Mouse (Mus musculus) hindbrain, embryonic 16.5 days (tissue): ENCODE data around the gene Sh3gl1. TPM values are rescaled to one million over a fixed set of nuclear protein-coding genes. Genes with fewer than 3 reads are reported as not detected.
"Not testable (repeated sequence)": the region's sequence is repeated elsewhere in the genome, so short reads cannot be mapped to it uniquely, and the experiment has no call there.

Source experiments
- ATAC-seq: fragments of 200-750 bp; cut with Nextera tagmentation; 2 replicates; pipeline ENCODE4 v1.8.0; 2017; ENCODE audit warnings: moderate TSS enrichment, moderate library complexity
- H3K27ac ChIP-seq: fragments of 300-500 bp; sonication (generic); 2 replicates; pipeline ENCODE4 v1.5.1; 2014; ENCODE audit warnings: low read depth, mild to moderate bottlenecking, control low read depth, low read length, moderate library complexity
- H3K27me3 ChIP-seq: fragments of 300-500 bp; sonication (generic); replicated peaks from 2 replicates; pipeline ENCODE4 v1.6.1; 2014; ENCODE audit warnings: low read length; ENCODE audit not compliant: control insufficient read depth, insufficient read depth
- H3K36me3 ChIP-seq: fragments of 300-500 bp; sonication (generic); 2 replicates; pipeline ENCODE4 v1.6.1; 2014; ENCODE audit warnings: mild to moderate bottlenecking, low read length, moderate library complexity, mixed read lengths; ENCODE audit not compliant: control insufficient read depth, insufficient read depth
- H3K4me1 ChIP-seq: fragments of 300-500 bp; sonication (generic); 2 replicates; pipeline ENCODE4 v1.6.1; 2014; ENCODE audit warnings: low read depth, low read length; ENCODE audit not compliant: control insufficient read depth, insufficient read depth
- H3K4me2 ChIP-seq: fragments of 300-500 bp; sonication (generic); 2 replicates; pipeline ENCODE4 v1.6.1; 2014; ENCODE audit warnings: mild to moderate bottlenecking, low read length, control low read depth, moderate library complexity
- H3K4me3 ChIP-seq: fragments of 300-500 bp; sonication (generic); 2 replicates; pipeline ENCODE4 v1.5.1; 2014; ENCODE audit warnings: mild to moderate bottlenecking, low read length, control low read depth, moderate library complexity
- H3K9ac ChIP-seq: fragments of 300-500 bp; sonication (generic); 2 replicates; pipeline ENCODE4 v1.6.1; 2014; ENCODE audit warnings: low read depth, mild to moderate bottlenecking, control low read depth, low read length, moderate library complexity
- H3K9me3 ChIP-seq: fragments of 300-500 bp; sonication (generic); 2 replicates; pipeline ENCODE4 v1.6.1; 2014; ENCODE audit warnings: mild to moderate bottlenecking, low read length, moderate library complexity; ENCODE audit not compliant: control insufficient read depth
- WGBS: fragments of 180-500 bp; shearing (Covaris S2); extraction: QIAGEN DNeasy Blood & Tissue Kit; methylation state at CpG from one replicate; pipeline ENCODE4 v1.1.7; 2014; 5-methylcytosine and 5-hydroxymethylcytosine counted together
- polyA plus RNA-seq: library from polyadenylated mRNA; unstranded; fragments of >200 nt; fragmentation: Nextera tagmentation; extraction: Ambion mirVana; gene quantifications from 2 replicates; pipeline ENCODE4 v1.2.1, GENCODE M21; 2015

The Sh3gl1 gene
- polyA plus RNA-seq, 1 experiment from 2014 or later, result 106 TPM

DNA sequence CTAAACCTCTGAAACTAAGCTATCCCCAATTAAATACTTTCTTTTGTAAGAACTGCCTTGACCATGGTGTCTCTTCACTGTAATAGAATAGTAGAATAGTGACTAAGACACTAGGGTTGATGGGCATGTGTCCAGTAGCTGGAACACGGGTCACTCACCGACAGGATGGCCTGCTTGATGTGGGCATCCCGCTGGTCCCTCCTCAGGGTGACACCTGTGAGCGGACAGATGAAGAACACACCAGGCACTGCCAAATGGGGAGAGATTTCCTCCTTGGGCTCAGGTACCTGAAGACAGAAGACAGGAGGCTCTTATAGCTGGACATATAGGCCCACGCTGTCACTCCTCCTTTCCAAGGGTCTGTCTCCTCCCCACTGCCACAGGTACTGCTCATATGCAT, 35.8 kb upstream of the Sh3gl1 start:
- Histone ChIP-seq H3K9me3 (no peaks in the 10 kb centered on the region), H3K9ac (no peak overlapping the region), H3K4me1 (peaks cover 12% of the 10 kb centered on the region), H3K4me3 (no peak overlapping the region), H3K27ac (no peak overlapping the region), H3K27me3 (no peaks in the 10 kb centered on the region), H3K4me2 (no peak overlapping the region), H3K36me3 (peaks cover 54% of the 10 kb centered on the region)
- no peak for ATAC-seq
- 93% methylated on average over 5 of the region's 5 CpGs for WGBS

DNA sequence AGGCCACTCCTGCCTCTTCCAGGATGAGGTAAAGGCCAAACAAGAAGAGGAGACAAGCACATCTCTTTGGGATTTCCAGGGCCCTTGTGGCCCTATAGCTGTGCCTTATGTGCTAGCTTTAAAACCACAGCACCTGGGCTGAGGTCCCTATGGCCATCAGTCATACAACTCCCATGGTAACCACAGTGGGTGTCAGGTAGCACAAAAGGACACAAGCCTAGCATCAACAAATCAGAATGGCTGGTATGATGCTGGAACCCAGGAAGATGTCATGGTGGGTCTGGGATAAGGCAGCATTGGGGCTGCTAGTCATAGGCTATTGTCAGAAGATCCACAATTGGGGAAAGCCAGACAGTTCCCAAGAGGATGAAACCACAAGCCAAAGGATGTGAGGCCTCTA, 34.7 kb upstream of the Sh3gl1 start:
- H3K9me3 ChIP-seq, result no peaks in the 10 kb centered on the region
- H3K9ac ChIP-seq, result no peak overlapping the region
- H3K4me1 ChIP-seq, result peaks cover 12% of the 10 kb centered on the region
- H3K36me3 ChIP-seq, result peaks cover 54% of the 10 kb centered on the region
- H3K4me3 ChIP-seq, result no peak overlapping the region
- no peak for ATAC-seq
- H3K4me2 ChIP-seq, result no peak overlapping the region
- no peaks in the 10 kb centered on the region for H3K27me3 ChIP-seq
- H3K27ac ChIP-seq, result no peak overlapping the region

DNA sequence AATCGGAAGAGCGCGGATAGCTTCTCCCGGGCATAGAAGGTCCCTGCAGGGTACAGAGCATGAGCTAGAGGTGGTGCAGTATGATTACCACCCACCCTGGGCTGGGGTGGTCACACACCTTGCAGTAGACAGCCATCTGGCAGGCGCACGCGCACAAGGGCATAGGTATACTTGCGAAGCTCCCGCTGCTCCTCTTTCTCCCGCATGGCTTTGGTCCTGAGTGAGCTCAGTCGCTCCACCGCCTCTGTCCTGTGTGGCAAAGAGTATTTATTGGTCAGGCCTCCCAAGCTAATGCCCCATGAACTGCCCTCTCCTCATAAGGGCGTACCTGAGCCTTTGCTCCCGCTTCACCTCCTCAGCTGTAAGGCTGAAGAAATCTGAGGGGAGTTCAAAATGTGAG, 32.6 kb upstream of the Sh3gl1 start:
- Histone ChIP-seq H3K27me3 (no peaks in the 10 kb centered on the region), H3K27ac (no peak overlapping the region), H3K9me3 (no peaks in the 10 kb centered on the region), H3K36me3 (peaks cover 54% of the 10 kb centered on the region), H3K4me1 (peaks cover 5% of the 10 kb centered on the region), H3K9ac (no peak overlapping the region), H3K4me2 (no peak overlapping the region), H3K4me3 (no peak overlapping the region)
- 96% methylated on average over 14 of the region's 14 CpGs for WGBS
- ATAC-seq, result no peak

DNA sequence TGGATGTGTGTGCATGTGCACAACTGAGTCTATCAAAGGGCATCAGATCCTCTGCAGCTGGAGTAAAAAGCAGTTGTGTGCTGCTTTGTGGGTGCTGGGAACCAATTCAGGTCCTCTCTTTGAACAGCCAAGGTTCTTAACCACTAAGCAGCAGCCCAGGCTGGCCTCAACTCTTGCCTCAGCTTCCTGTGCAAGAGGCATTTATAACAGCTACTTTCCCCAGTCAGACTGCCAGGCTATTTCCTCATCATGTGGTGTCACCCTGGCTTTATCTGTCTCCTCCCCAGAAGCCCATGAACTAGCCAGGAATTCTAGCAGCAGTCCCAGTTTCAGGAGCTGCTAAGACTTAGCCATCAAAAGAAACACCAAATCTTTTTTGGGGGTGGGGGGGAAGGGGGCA, 30.0 kb upstream of the Sh3gl1 start:
- Histone ChIP-seq H3K36me3 (peaks cover 39% of the 10 kb centered on the region), H3K27me3 (no peaks in the 10 kb centered on the region), H3K9ac (no peak overlapping the region), H3K4me2 (no peak overlapping the region), H3K4me3 (no peak overlapping the region), H3K4me1 (no peaks in the 10 kb centered on the region), H3K9me3 (no peaks in the 10 kb centered on the region), H3K27ac (no peak overlapping the region)
- no peak for ATAC-seq

DNA sequence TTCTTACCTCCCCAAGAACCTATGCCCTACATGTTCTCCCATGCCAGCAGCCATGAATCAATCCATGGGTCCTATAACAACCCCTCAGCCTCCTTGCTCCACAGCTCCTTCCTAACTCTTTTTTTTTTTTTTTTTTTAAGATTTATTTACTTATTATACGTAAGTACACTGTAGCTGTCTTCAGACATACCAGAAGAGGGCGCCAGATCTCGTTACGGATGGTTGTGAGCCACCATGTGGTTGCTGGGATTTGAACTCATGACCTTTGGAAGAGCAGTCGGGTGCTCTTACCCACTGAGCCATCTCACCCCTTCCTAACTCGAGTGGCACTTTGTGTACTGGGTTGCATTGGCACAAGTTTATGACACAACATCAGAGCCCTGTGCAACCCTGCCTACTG, 29.3 kb upstream of the Sh3gl1 start:
- peaks cover 32% of the 10 kb centered on the region for H3K36me3 ChIP-seq
- H3K27ac ChIP-seq, H3K4me1 ChIP-seq, H3K27me3 ChIP-seq, H3K9me3 ChIP-seq, H3K4me3 ChIP-seq, H3K9ac ChIP-seq, H3K4me2 ChIP-seq, ATAC-seq: not testable (repeated sequence)
- WGBS, result 81% methylated on average over 6 of the region's 6 CpGs

DNA sequence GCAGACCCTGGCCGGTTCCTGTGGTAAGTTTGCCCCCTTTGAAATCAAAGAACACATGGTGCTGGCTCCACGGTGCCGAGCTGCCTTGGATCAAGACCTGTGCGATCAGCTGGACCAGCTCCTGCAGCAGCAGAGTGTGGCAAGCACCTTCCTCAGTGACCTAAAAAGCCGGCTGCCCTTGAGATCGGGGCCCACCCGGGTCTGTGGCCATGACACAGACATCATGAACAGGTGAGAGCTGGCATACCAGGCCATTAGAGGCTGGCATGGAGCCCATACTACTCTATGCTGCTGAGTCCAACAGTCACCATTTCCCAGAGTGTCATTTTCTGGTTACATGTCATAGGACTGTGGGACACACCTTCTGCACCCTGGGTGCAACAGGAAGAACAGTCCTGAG, 25.6 kb upstream of the Sh3gl1 start:
- Histone ChIP-seq H3K27ac (no peak overlapping the region), H3K36me3 (peaks cover 6% of the 10 kb centered on the region), H3K4me3 (no peak overlapping the region), H3K4me2 (no peak overlapping the region), H3K9me3 (no peaks in the 10 kb centered on the region), H3K27me3 (no peaks in the 10 kb centered on the region), H3K9ac (no peak overlapping the region), H3K4me1 (no peaks in the 10 kb centered on the region)
- no peak for ATAC-seq
- WGBS, result 97% methylated on average over 7 of the region's 7 CpGs

DNA sequence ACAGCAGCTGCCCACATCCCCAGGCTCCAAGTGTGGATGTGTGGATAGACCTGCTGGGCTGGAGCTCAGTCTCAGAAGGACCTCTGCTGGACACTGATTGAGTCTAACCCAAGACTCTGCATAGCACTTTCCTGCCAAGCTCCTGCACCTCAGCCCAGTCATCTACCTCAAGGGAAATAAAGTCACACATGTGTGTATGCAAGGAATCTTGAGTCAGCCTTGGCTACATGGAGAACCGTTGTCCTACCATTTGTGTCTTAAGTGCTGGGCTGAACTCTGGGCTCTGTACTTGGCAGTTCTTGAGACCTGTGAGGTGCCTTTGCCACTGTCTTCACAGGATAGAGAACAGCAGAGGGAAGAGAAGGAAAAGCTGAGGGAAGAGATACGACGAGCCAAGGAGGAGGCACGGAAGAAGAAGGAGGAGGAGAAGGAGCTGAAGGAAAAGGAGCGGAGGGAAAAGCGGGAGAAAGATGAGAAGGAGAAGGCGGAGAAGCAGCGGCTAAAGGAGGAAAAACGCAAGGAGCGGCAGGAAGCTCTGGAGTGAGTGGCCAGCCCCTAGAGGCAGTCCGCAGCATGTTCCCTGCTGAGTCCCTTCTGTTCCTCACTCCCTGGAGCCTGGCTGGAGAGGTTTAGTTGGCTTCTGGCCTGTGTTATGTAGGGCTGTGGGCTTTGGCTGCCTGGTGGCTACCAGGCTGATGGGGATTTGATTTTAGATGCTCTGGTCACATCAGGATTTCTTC, 21.1 kb upstream of the Sh3gl1 start:
- 88% methylated on average over 11 of the region's 11 CpGs for WGBS
- no peak overlapping the region for H3K4me3 ChIP-seq
- H3K27ac ChIP-seq, result no peak overlapping the region
- peaks cover 6% of the 10 kb centered on the region for H3K36me3 ChIP-seq
- H3K9ac ChIP-seq, result no peak overlapping the region
- H3K4me2 ChIP-seq, result no peak overlapping the region
- no peaks in the 10 kb centered on the region for H3K27me3 ChIP-seq
- no peak for ATAC-seq
- no peaks in the 10 kb centered on the region for H3K9me3 ChIP-seq
- H3K4me1 ChIP-seq, result no peaks in the 10 kb centered on the region

DNA sequence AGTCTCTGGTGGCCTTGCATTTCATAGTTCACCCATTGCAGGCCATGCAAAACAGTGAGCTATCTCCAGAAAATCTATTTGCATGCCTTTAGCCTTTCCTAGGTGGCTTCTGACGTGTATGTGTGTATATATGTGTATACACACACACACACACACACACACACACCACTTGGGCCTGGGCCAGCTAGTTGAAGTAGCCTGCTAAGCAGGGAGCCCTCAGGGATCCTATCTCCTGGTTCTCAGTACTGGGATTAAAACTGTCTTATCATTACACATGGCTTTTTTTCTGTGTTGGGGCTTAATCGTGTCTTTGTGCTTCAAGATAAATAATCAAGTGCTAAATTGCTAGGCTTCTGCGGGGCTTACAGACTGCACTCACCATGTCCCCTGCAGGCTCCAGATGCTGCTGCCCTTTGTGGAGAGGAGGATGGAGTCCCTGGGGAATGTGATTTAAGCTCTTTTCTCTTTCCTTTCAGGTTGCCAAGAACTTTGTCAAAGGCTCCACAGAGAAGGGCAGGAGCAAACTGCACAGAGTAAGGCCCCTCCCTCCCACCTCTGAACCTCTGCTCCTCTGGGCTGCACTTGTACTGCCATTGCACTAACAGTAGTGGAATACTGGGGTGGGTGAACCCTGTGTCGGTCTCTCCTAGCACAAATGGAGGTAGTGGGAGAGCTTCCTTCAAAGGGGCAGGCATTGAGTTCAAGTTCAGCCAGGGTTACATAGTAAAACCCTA, 19.7 kb upstream of the Sh3gl1 start:
- H3K4me2 ChIP-seq, result no peak overlapping the region
- no peak overlapping the region for H3K27ac ChIP-seq
- peaks cover 6% of the 10 kb centered on the region for H3K36me3 ChIP-seq
- no peak overlapping the region for H3K9ac ChIP-seq
- H3K4me3 ChIP-seq, result no peak overlapping the region
- no peaks in the 10 kb centered on the region for H3K27me3 ChIP-seq
- ATAC-seq, result no peak
- WGBS, result 65% methylated on average over 4 of the region's 4 CpGs
- H3K4me1 ChIP-seq, result no peaks in the 10 kb centered on the region
- no peaks in the 10 kb centered on the region for H3K9me3 ChIP-seq

DNA sequence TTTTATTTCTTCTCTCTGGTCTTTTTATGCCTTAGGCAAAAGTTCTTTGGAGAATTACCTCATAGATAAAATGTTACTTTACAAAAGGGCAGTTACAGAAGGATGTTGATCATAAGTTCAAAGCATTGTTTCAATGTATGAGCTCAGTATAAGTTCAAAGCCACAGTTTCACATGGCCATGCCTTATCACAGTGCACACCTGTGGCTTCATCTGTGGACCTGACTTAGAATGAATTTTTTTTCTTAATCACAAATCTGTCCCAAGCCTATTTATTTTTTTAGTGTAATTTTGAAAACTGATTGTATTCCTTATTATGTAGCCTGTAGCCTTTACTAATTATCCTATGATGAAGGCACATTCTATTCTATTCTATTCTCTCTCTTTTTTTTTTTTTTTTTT, 18.5 kb upstream of the Sh3gl1 start:
- no peaks in the 10 kb centered on the region for H3K9me3 ChIP-seq
- no peak overlapping the region for H3K4me3 ChIP-seq
- no peak overlapping the region for H3K4me2 ChIP-seq
- no peaks in the 10 kb centered on the region for H3K4me1 ChIP-seq
- H3K36me3 ChIP-seq, result peaks cover 6% of the 10 kb centered on the region
- no peaks in the 10 kb centered on the region for H3K27me3 ChIP-seq
- ATAC-seq, result no peak
- no peak overlapping the region for H3K9ac ChIP-seq
- H3K27ac ChIP-seq, result no peak overlapping the region
